Mouse (Mus musculus) mammary gland, adult 2 months (tissue): ENCODE results near the gene Cenpl. TPM values are rescaled to one million over a fixed set of nuclear protein-coding genes. Genes with fewer than 3 reads are reported as not detected.

Source experiments
- polyA plus RNA-seq: library from polyadenylated mRNA; depleted of rRNA; stranded (reverse); fragments of >200 nt; gene quantifications from 2 replicates; pipeline ENCODE4 v1.2.3, GENCODE M21; 2012; ENCODE audit warnings: low replicate concordance; rRNA removed

Gene Cenpl
- polyA plus RNA-seq: 0.50 and 1.7 TPM in 2 replicates

GRCm38 (mm10) chr1:161070352-161071271 is at the start of gene Cenpl, which contains the start of gene Dars2:
Cenpl (plus strand) TSS chr1:161070713.
Dars2 (minus strand) TSS chr1:161070658.

GRCm38 (mm10) chr1:161034435-161035280 is 35.9 kb upstream of the Cenpl start, which contains the start of gene Zbtb37:
Zbtb37 (minus strand) TSS chr1:161034849.

GRCm38 (mm10) chr1:161130726-161131664 is 60.5 kb downstream of the Cenpl start, which contains the start of gene Klhl20:
Klhl20 (minus strand) TSS chr1:161131511.

Other genes starting within 250 kb of the Cenpl start
- 18.5 and 34.3 TPM in 2 replicates for gene Rc3h1, start 164.3 kb upstream of the Cenpl start, polyA plus RNA-seq
- gene Serpinc1, start 92.1 kb upstream of the Cenpl start, polyA plus RNA-seq: 1.8 and 12.0 TPM in 2 replicates
- 1.5 and 2.8 TPM in 2 replicates for gene Zbtb37, start 35.9 kb upstream of the Cenpl start, polyA plus RNA-seq
- 9.3 and 20.5 TPM in 2 replicates for gene Dars2, start 55 bp upstream of the Cenpl start, polyA plus RNA-seq
- gene Klhl20, start 60.8 kb downstream of the Cenpl start, polyA plus RNA-seq: 5.8 and 12.9 TPM in 2 replicates
- not detected in 2 replicates for gene Ankrd45, start 72.0 kb downstream of the Cenpl start, polyA plus RNA-seq
- gene Tex50, start 88.6 kb downstream of the Cenpl start, polyA plus RNA-seq: not detected in 2 replicates
- 78.7 and 173 TPM in 2 replicates for gene Prdx6, start 180.5 kb downstream of the Cenpl start, polyA plus RNA-seq